Mouse (Mus musculus) leukemia stem cell, adult 10-12 weeks (primary cell): ENCODE data around the gene Pgm2. TPM values are rescaled to one million over a fixed set of nuclear protein-coding genes. Genes with fewer than 3 reads are reported as not detected.

Experiments
- polyA plus RNA-seq: library from polyadenylated mRNA; stranded (reverse); fragments of >175 nt; gene quantifications from 2 replicates; pipeline ENCODE4 v1.2.3, GENCODE M21; 2012; ENCODE audit warnings: low replicate concordance

Gene Pgm2
- 26.7 and 32.8 TPM in 2 replicates for polyA plus RNA-seq

GRCm38 (mm10) chr5:64092748-64093292 is at the start of gene Pgm2:
TSS of gene Pgm2 (plus strand) at chr5:64092950.

GRCm38 (mm10) chr5:64155861-64156550 is 63.3 kb downstream of the Pgm2 start, which contains the start of gene Tbc1d1:
TSS of gene Tbc1d1 (plus strand) at chr5:64156305.

Other genes starting within 250 kb of the Pgm2 start
- 3.8 and 7.3 TPM in 2 replicates for gene Rell1, start 124.1 kb upstream of the Pgm2 start, polyA plus RNA-seq
- 4.0 and 6.1 TPM in 2 replicates for gene Tbc1d1, start 63.4 kb downstream of the Pgm2 start, polyA plus RNA-seq